Mouse (Mus musculus): ENCODE data around the gene Dgkb.

GRCm38 (mm10) chr12:38047256-38047655, 229.7 kb downstream of the Dgkb start:
- TF ChIP-seq MAX (IDR thresholded peaks at IDR 0.05; ENCODE audit: low read depth) (no peak), POLR2A (IDR thresholded peaks at IDR 0.05; ENCODE audit: insufficient read length, low read depth) (no peak), MYOG (IDR thresholded peaks at IDR 0.05; ENCODE audit: control insufficient read depth in 1 of 3, insufficient read depth in 1 of 3, insufficient read length in 2 of 3, low read depth in 2 of 3) (no peak), E2F4 (IDR thresholded peaks at IDR 0.05; ENCODE audit: insufficient read depth) (no peak)
